Mouse (Mus musculus) kidney, adult 2 months (tissue): ENCODE data around the gene Sf3a2. TPM values are rescaled to one million over a fixed set of nuclear protein-coding genes. Genes with fewer than 3 reads are reported as not detected.
"Not testable (repeated sequence)": the region's sequence is repeated elsewhere in the genome, so short reads cannot be mapped to it uniquely, and the experiment has no call there.

Source experiments
- DNase-seq: peaks from one replicate; pipeline ENCODE4 v3.0.0; 2021
- H3K27ac ChIP-seq: fragments of 200-500 bp; 2 replicates; pipeline ENCODE4 v1.5.1; 2012; ENCODE audit warnings: low read depth, low read length, control low read depth, inconsistent platforms; ENCODE audit not compliant: insufficient read depth
- H3K27me3 ChIP-seq: fragments of 200-500 bp; replicated peaks from 2 replicates; pipeline ENCODE4 v1.6.1; 2012; ENCODE audit warnings: mild to moderate bottlenecking, moderate library complexity, low read length, inconsistent platforms; ENCODE audit not compliant: control insufficient read depth, insufficient read depth
- H3K36me3 ChIP-seq: fragments of 200-500 bp; 2 replicates; pipeline ENCODE4 v1.6.1; 2012; ENCODE audit warnings: mild to moderate bottlenecking, moderate library complexity, low read length, inconsistent platforms; ENCODE audit not compliant: control insufficient read depth, insufficient read depth
- H3K4me1 ChIP-seq: fragments of 200-500 bp; 2 replicates; pipeline ENCODE4 v1.6.1; 2011; ENCODE audit warnings: low read length; ENCODE audit not compliant: control insufficient read depth, insufficient read depth
- H3K4me3 ChIP-seq: fragments of 200-500 bp; 2 replicates; pipeline ENCODE4 v1.5.1; 2011; ENCODE audit warnings: mild to moderate bottlenecking, low read depth, low read length, control low read depth; ENCODE audit not compliant: insufficient read depth
- CTCF ChIP-seq: fragments of 200-500 bp; conservative IDR thresholded peaks from 2 replicates; pipeline ENCODE4 v1.5.1; 2011; ENCODE audit warnings: low read depth, mild to moderate bottlenecking, control low read depth, low read length, moderate library complexity, mixed read lengths; ENCODE audit not compliant: insufficient read depth, insufficient read length
- POLR2A ChIP-seq: fragments of 200-500 bp; IDR thresholded peaks from one replicate; pipeline ENCODE4 v1.6.1; 2011; ENCODE audit warnings: low read depth, low read length, control low read depth
- WGBS: fragments of 180-500 bp; shearing (Covaris S2); methylation state at CpG from one replicate; pipeline ENCODE4 v1.1.7; 2018; 5-methylcytosine and 5-hydroxymethylcytosine counted together
- polyA plus RNA-seq: library from polyadenylated mRNA; depleted of rRNA; stranded (reverse); fragments of >200 nt; gene quantifications from 2 replicates; pipeline ENCODE4 v1.2.3, GENCODE M21; 2012

Gene Sf3a2
- polyA plus RNA-seq, 1 experiment = 23.1 TPM

GRCm38 (mm10) chr10:80826151-80827062, 28.4 kb downstream of the Sf3a2 start, which contains the start of gene Oaz1:
TSS of gene Oaz1 (plus strand) at chr10:80826656.
- Histone ChIP-seq H3K4me3 (peak within 1 kb of the TSS; percentile 80), H3K4me1 (peaks cover 26% of the 10 kb centered on the region), H3K36me3 (no peaks in the 10 kb centered on the region), H3K27ac (peak within 1 kb of the TSS; percentile 92), H3K27me3 (no peaks in the 10 kb centered on the region)
- TF ChIP-seq CTCF = no peak
- TF ChIP-seq POLR2A = peak; percentile 69
- peak; percentile 100 for DNase-seq
- WGBS = under 1% methylated on average over 82 of the region's 82 CpGs

- DNase-seq = no peak
- H3K4me1 ChIP-seq = peaks cover 26% of the 10 kb centered on the region
- H3K4me3 ChIP-seq = peak overlapping the region; percentile 80
- TF ChIP-seq CTCF (no peak), POLR2A (no peak)
- H3K27ac ChIP-seq = no peak overlapping the region
- no peaks in the 10 kb centered on the region for H3K27me3 ChIP-seq
- no peaks in the 10 kb centered on the region for H3K36me3 ChIP-seq
- 3% methylated on average over 29 of the region's 29 CpGs for WGBS
Observed at GRCm38 (mm10) chr10:80827063-80827869, 29.3 kb downstream of the Sf3a2 start.

GRCm38 (mm10) chr10:80827870-80828420, 29.9 kb downstream of the Sf3a2 start:
- Histone ChIP-seq H3K27ac (no peak overlapping the region), H3K27me3 (no peaks in the 10 kb centered on the region), H3K4me3 (peak overlapping the region; percentile 80), H3K4me1 (peaks cover 26% of the 10 kb centered on the region), H3K36me3 (no peaks in the 10 kb centered on the region)
- WGBS = 35% methylated on average over 10 of the region's 10 CpGs
- DNase-seq = peak; percentile 18
- TF ChIP-seq POLR2A (no peak), CTCF (no peak)

- H3K27me3 ChIP-seq, H3K27ac ChIP-seq, DNase-seq, H3K36me3 ChIP-seq, H3K4me3 ChIP-seq: not testable (repeated sequence)
- H3K4me1 ChIP-seq = peaks cover 26% of the 10 kb centered on the region
- WGBS = 53% methylated on average over 9 of the region's 9 CpGs
Observed at GRCm38 (mm10) chr10:80828587-80828986, 30.6 kb downstream of the Sf3a2 start.

GRCm38 (mm10) chr10:80829359-80830278, 31.6 kb downstream of the Sf3a2 start:
- Histone ChIP-seq H3K27me3 (no peaks in the 10 kb centered on the region), H3K4me3 (no peak overlapping the region), H3K36me3 (no peaks in the 10 kb centered on the region), H3K4me1 (peaks cover 18% of the 10 kb centered on the region), H3K27ac (no peak overlapping the region)
- 29% methylated on average over 1 of the region's 1 CpGs for WGBS
- DNase-seq = no peak
- TF ChIP-seq CTCF (no peak), POLR2A (no peak)

- Histone ChIP-seq H3K27me3 (no peaks in the 10 kb centered on the region), H3K27ac (no peak overlapping the region), H3K4me1 (peaks cover 18% of the 10 kb centered on the region), H3K4me3 (no peak overlapping the region), H3K36me3 (no peaks in the 10 kb centered on the region)
- DNase-seq = peak; percentile 93
- TF ChIP-seq CTCF = no peak
- TF ChIP-seq POLR2A = no peak
- WGBS = 14% methylated on average over 9 of the region's 9 CpGs
Observed at GRCm38 (mm10) chr10:80831136-80831535, 33.1 kb downstream of the Sf3a2 start.
